Mouse (Mus musculus): ENCODE measurements around the gene Arl15. TPM values are rescaled to one million over a fixed set of nuclear protein-coding genes. Genes with fewer than 3 reads are reported as not detected.

The Arl15 gene
- polyA plus RNA-seq, 1 experiment, result 23.8 TPM

GRCm38 (mm10) chr13:114202806-114203570 lies 408.7 kb downstream of the Arl15 start:
- DNase-seq (ENCODE audit: low read depth), result no peak
- TF ChIP-seq POLR2A (IDR thresholded peaks at IDR 0.05; ENCODE audit: borderline replicate concordance, extremely low read depth, insufficient read depth, insufficient read length, poor library complexity, severe bottlenecking), result no peak
- no peak for TF ChIP-seq CTCF (IDR thresholded peaks at IDR 0.05; ENCODE audit: borderline replicate concordance, extremely low read depth, insufficient read depth, insufficient read length)

Other genes starting within 250 kb of the Arl15 start
- gene Snx18, start 175.9 kb upstream of the Arl15 start, polyA plus RNA-seq (2012; rRNA removed), result 9.5 and 14.2 TPM in 2 replicates
- gene Hspb3, start 130.8 kb upstream of the Arl15 start, polyA plus RNA-seq (2012; rRNA removed), result 0.11 and 0.44 TPM in 2 replicates

All from brain, embryonic 14.5 days (tissue).